Mouse (Mus musculus): ENCODE measurements around the gene Adgrg7.

DNA sequence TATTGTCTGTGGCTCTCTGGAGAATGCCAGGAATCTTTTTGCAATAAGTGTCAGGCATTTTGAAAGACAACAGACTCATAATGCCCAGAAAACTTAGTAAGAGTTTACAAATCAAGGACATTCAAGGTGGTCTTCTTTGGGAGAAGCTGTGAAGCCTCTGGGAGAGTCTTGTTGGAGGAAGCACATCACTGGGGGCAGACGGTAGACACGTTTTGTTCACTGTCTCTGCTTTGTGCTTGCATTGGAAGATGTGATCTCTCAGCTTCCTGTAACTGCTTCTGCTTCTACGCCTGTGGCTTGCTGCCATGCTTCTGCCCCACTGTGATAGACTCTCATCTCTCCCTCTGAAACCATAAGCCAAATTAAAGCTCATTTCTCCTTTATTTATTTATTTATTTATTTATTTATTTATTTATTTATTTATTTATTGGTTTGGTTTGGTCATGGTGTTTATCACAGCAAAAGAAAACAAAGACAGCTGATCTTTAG lies 3.9 kb upstream of the Adgrg7 start:
- TF ChIP-seq CTCF (conservative IDR thresholded peaks at IDR 0.05; ENCODE audit: low read length): no peak
- TF ChIP-seq POU5F1 (IDR thresholded peaks at IDR 0.05; ENCODE audit: borderline replicate concordance, low read length): no peak
- TF ChIP-seq NANOG (IDR thresholded peaks at IDR 0.05; ENCODE audit: borderline replicate concordance, low read length): no peak

All from E14TG2a.4 (cell line).